Mouse (Mus musculus): ENCODE measurements around the gene Fer. TPM values are rescaled to one million over a fixed set of nuclear protein-coding genes. Genes with fewer than 3 reads are reported as not detected.
A peak's percentile ranks its signal among the peaks of the same experiment; 100 is the strongest.
"Not testable (repeated sequence)": the region's sequence is repeated elsewhere in the genome, so short reads cannot be mapped to it uniquely, and the experiment has no call there.

The Fer gene
- polyA plus RNA-seq, 1 experiment from 2014 or later, result 28.5 TPM

DNA sequence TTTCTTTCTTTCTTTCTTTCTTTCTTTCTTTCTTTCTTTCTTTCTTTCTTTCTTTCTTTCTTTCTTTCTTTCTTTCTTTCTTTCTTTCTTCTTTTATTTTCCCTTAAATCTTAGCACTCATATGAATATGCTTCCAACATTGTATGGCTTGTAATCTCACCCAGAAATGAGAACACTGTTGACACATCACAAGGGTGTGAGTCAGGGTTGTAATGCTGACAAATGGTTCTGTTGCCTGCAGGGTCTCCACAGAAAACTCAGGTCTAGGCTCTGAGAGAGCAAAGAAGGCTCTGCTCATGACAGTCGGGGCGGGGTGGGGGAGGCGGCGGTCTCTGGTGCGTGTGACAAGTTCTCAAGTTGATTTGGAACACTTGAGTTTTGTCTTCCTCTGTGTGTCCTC, 17.9 kb upstream of the Fer start:
- Histone ChIP-seq H3K27me3 (ENCODE audit: low read depth, poor library complexity, severe bottlenecking) (no peaks in the 10 kb centered on the region), H3K27ac (replicated peaks) (no peak overlapping the region), H3K36me3 (no peaks in the 10 kb centered on the region), H3K9me3 (replicated peaks) (no peaks in the 10 kb centered on the region), H3K4me3 (no peak overlapping the region), H3K4me1 (peaks cover 11% of the 10 kb centered on the region)
- WGBS, result 87% methylated on average over 5 of the region's 5 CpGs
- no peak for DNase-seq (ENCODE audit: low spot score)

DNA sequence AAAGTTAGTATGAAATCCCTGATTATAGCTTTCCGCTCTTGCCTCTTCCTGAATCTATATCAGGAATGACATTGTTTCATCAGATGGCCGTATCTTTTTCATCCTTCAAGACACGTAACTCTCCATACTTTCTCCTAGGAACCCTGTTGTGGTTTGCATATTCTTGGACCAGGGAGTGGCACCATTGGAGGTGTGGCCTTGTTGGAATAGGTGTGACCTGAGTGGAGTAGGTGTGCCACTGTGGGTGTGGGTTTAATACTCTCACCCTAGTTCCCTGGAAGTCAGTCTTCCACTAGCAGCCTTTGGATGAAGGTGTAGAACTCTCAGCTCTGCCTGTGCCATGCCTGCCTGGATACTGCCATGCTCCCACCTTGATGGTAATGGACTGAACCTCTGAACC, 17.1 kb upstream of the Fer start:
- H3K4me1 ChIP-seq, result peaks cover 11% of the 10 kb centered on the region
- WGBS, result 91% methylated on average over 3 of the region's 3 CpGs
- DNase-seq (ENCODE audit: low spot score); H3K27me3 ChIP-seq (ENCODE audit: low read depth, poor library complexity, severe bottlenecking); H3K9me3 ChIP-seq (replicated peaks); H3K36me3 ChIP-seq; H3K27ac ChIP-seq (replicated peaks); H3K4me3 ChIP-seq: not testable (repeated sequence)

DNA sequence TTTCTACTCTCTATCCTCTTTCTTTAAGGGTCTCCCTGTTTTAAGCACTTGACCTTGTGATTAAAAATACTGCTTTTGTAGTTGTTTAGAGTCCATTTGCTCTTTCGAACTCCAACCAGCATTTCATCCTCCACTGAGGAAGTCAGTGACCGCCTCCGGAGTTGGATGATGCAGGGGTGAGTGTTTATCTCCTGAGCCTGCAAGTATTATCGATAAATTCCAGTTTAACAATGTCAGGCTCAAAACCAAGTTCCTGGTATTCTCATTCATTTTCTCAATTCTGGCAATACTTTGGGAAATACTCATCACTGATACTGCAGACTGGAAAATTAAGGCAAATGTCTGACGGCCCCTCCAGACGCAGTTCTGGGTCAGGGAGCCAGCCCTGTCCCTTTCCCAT, 13.7 kb upstream of the Fer start:
- no peaks in the 10 kb centered on the region for H3K36me3 ChIP-seq
- no peaks in the 10 kb centered on the region for H3K9me3 ChIP-seq (replicated peaks)
- H3K27me3 ChIP-seq (ENCODE audit: low read depth, poor library complexity, severe bottlenecking), result no peaks in the 10 kb centered on the region
- peak overlapping the region; percentile 81 for H3K4me3 ChIP-seq
- H3K27ac ChIP-seq (replicated peaks), result peak overlapping the region; percentile 93
- WGBS, result 9% methylated on average over 6 of the region's 6 CpGs
- H3K4me1 ChIP-seq, result peaks cover 11% of the 10 kb centered on the region
- DNase-seq (ENCODE audit: low spot score), result no peak

DNA sequence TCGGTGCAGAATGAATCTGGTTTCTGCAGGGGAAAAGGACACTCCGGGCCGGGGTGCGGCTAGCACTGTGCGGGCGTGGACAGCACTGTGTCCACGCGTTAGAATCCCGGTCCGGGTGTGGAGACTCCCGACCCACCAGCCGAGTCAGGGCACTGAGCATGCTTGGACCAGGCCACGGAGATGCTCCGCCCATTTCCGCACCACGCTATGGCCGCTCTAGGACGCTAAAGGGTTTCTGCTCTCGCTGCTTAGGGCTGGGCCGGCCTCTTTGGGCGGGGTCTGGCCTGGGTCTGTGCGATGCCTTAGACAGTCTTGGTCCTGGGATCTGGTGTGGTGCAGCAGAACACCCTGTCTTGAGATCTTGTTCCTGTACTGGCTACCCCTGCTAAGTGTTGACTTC, 13.3 kb upstream of the Fer start:
- Histone ChIP-seq H3K36me3 (no peaks in the 10 kb centered on the region), H3K4me1 (peaks cover 11% of the 10 kb centered on the region)
- 0% methylated on average over 22 of the region's 22 CpGs for WGBS

DNA sequence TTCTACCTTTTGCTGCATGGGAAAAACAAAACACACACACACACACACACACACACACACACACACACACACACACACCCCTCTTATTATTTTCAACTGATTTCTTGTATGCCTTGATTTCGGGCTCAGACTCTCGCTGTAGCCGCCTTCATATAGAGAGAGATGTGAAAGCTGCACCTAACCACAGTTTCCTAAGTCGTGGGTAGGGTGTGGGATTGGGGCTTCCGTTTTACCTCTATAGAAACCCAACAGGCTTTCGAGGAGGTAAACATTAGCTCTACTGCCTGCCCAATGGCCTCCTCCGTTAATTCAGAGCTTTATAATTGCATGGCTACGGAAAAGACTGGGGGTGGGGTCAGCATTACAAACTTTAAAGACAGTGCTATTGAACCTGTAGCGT, 12.8 kb upstream of the Fer start:
- Histone ChIP-seq H3K4me3 (0 out of 2 replicates have a peak overlapping the region, but pooled peaks have one; percentile 81), H3K36me3 (no peaks in the 10 kb centered on the region)
- 80% methylated on average over 9 of the region's 9 CpGs for WGBS

More for the DNA sequence above, 13.3 kb upstream of the Fer start:
- peak; percentile 89 for DNase-seq (ENCODE audit: low spot score)
- H3K4me3 ChIP-seq, result peak overlapping the region; percentile 81
- no peaks in the 10 kb centered on the region for H3K9me3 ChIP-seq (replicated peaks)
- peak overlapping the region; percentile 93 for H3K27ac ChIP-seq (replicated peaks)
- H3K27me3 ChIP-seq (ENCODE audit: low read depth, poor library complexity, severe bottlenecking), result no peaks in the 10 kb centered on the region

DNA sequence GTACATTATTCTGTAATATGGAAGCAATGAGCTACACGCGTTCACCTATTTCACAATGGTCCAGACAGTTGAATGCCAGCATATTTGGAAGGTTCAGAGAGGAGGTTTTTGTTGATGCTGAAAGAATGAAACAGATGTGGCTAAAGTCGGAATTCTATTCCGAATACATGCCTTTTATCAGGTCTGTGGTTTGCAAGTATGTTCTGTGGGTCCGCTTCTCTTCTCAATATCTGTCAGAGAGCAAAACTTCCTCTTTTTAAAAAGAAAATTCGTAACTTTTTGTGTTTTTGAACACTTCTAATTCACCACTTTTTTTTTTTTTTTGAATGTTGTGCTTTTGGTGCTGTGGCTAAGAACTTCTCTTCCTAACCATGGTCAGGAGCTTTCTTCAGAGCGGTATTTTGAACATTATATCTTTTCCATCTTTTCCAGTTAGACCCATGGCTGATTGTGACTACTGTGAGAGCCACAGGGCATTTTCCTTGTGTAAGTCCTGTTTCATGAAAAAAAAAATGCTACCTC, 5.8 kb upstream of the Fer start:
- no peak for DNase-seq (ENCODE audit: low spot score)

More for the DNA sequence above, 12.8 kb upstream of the Fer start:
- peak overlapping the region; percentile 93; the same call in 1 of the 2 replicates for H3K27ac ChIP-seq (replicated peaks)
- no peak for DNase-seq (ENCODE audit: low spot score)
- H3K27me3 ChIP-seq (ENCODE audit: low read depth, poor library complexity, severe bottlenecking), result no peaks in the 10 kb centered on the region
- H3K4me1 ChIP-seq, result peaks cover 11% of the 10 kb centered on the region
- H3K9me3 ChIP-seq (replicated peaks), result no peaks in the 10 kb centered on the region

DNA sequence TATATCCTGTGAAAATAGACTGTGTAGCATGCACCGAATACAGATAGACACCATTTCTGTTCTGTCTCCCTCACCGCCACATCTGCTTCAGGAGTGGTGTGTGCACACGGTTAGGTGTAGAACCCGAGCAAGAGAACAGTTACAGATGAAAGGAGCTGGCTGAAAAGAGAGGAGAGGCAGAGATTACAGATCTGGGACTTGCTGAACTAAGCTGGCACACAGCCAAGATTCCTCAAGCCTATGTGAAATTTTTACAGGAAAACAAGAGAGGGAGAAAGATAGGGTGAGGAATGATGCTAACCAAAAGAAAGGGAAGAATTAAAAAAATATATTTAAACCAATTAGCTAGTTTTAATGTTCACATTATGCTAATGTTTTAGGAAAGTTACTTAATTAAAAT, 1.9 kb upstream of the Fer start:
- Histone ChIP-seq H3K4me3 (no peak overlapping the region), H3K27me3 (ENCODE audit: low read depth, poor library complexity, severe bottlenecking) (peaks cover 14% of the 10 kb centered on the region), H3K9me3 (replicated peaks) (no peaks in the 10 kb centered on the region), H3K36me3 (no peaks in the 10 kb centered on the region), H3K4me1 (peaks cover 16% of the 10 kb centered on the region), H3K27ac (replicated peaks) (no peak overlapping the region)
- 85% methylated on average over 4 of the region's 4 CpGs for WGBS
- DNase-seq (ENCODE audit: low spot score), result no peak

More for the DNA sequence above, 5.8 kb upstream of the Fer start:
- no peak overlapping the region for H3K27ac ChIP-seq (replicated peaks)
- no peaks in the 10 kb centered on the region for H3K4me1 ChIP-seq
- 90% methylated on average over 7 of the region's 7 CpGs for WGBS
- H3K4me3 ChIP-seq, result no peak overlapping the region
- H3K9me3 ChIP-seq (replicated peaks), result no peaks in the 10 kb centered on the region
- H3K27me3 ChIP-seq (ENCODE audit: low read depth, poor library complexity, severe bottlenecking), result peaks cover 4% of the 10 kb centered on the region; the same call in 1 of the 2 replicates
- H3K36me3 ChIP-seq, result no peaks in the 10 kb centered on the region

DNA sequence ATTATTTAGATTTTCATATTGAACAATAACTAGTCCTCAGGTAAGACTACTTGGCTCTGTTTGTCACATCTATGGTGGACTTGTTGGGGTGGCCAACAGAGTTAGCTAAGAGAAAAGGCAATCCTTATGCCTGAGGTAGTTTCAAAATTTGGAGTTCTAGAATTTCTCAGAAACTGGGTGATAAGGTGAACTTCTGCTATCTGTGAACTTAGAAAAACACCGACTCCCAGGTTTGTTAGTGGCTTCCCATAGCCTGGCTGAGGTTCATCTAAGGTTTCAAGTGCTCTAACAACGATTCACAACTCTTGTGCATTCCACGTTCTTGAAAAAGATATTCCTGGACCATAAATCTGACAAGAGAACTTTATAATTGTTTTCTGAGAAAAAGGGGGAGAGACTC, 463 bp upstream of the Fer start:
- Histone ChIP-seq H3K27ac (replicated peaks) (no peak overlapping the region), H3K9me3 (replicated peaks) (no peaks in the 10 kb centered on the region), H3K36me3 (no peaks in the 10 kb centered on the region), H3K4me3 (no peak overlapping the region; the same call in 1 of the 2 replicates), H3K4me1 (peaks cover 16% of the 10 kb centered on the region), H3K27me3 (ENCODE audit: low read depth, poor library complexity, severe bottlenecking) (peaks cover 14% of the 10 kb centered on the region)
- DNase-seq (ENCODE audit: low spot score), result no peak
- 76% methylated on average over 3 of the region's 3 CpGs for WGBS

DNA sequence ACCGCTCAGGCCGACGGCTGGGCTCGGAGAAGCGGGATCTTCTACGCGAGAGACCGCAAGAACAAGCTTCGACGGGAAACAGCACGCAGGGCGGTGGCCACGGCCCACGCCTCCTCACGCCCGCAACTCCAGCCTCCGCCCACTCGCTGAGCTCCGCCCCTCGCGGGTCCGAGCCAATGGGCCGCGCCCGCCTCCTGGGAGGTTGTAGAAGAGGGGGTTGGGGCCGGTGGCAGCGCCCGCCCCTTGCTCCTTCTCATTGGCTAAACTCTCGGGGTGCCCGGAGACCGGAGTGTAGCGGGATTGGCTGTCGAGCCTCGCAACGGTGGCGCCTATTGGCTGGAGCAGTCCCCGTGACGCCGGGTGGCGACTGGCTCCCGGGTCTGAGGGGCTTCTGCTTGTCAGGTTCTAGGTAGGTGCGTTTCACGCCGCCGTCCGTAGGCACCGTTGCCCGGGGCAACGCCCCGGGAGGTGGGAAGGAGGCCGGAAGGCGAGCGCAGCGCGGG, 836 bp downstream of the Fer start, which contains the start of gene A930002H24Rik:
TSS of gene A930002H24Rik (minus strand) at position 145 of the 503 bp plus-strand sequence.
- peak; percentile 99 for DNase-seq (ENCODE audit: low spot score)
- WGBS, result under 1% methylated on average over 54 of the region's 55 CpGs
- no peaks in the 10 kb centered on the region for H3K9me3 ChIP-seq (replicated peaks)

DNA sequence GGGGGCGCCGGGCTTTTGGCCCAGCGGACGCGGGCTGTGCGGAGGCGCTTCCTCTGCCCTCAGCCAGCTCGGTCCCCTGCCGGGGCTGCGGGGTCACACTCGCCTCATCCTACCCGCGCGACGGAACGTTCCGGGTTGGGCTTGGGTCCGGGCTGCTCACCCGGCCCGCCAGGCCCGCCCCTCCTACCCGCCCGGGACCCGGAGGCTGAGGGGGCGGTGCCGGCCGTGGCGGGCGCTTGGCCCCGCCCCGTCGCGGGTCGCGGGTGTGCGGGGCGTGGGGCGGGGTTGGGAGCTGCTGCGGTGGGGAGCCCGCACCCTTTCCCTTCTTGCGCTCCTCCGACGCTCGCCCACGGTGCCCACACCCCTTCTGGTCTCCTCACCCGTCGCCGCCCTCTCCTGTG, 1.3 kb downstream of the Fer start:
- H3K4me3 ChIP-seq, result peak overlapping the region; percentile 91
- peaks cover 16% of the 10 kb centered on the region for H3K4me1 ChIP-seq
- H3K27me3 ChIP-seq (ENCODE audit: low read depth, poor library complexity, severe bottlenecking), result peaks cover 14% of the 10 kb centered on the region
- no peaks in the 10 kb centered on the region for H3K9me3 ChIP-seq (replicated peaks)
- no peaks in the 10 kb centered on the region for H3K36me3 ChIP-seq
- DNase-seq (ENCODE audit: low spot score), result no peak
- peak overlapping the region; percentile 93 for H3K27ac ChIP-seq (replicated peaks)
- WGBS, result under 1% methylated on average over 47 of the region's 48 CpGs

More for the DNA sequence above, 836 bp downstream of the Fer start, which contains the start of gene A930002H24Rik:
- Histone ChIP-seq H3K27me3 (ENCODE audit: low read depth, poor library complexity, severe bottlenecking) (peaks cover 14% of the 10 kb centered on the region), H3K36me3 (no peaks in the 10 kb centered on the region), H3K4me3 (peak within 1 kb of the TSS; percentile 91), H3K4me1 (peaks cover 16% of the 10 kb centered on the region), H3K27ac (replicated peaks) (peak within 1 kb of the TSS; percentile 93)

DNA sequence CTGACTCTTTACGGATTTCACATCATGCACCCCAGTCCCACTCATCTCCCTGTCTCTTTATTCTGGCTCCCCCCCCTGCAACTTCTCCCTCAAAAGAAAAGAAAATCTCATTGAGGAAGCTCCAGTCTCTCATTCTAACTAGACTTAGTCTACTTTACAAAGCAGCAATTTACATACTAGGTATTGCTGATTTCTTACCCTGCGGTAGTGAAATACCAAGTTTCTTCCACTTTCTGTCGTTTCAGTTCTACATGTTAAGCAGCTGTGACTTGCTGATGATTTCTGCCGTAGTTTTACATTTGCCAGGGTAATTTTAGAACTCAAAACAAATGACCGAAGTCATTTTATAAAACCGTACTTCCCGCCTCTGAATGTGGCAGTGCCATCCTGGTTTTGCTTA, 8.9 kb downstream of the Fer start:
- no peaks in the 10 kb centered on the region for H3K27me3 ChIP-seq (ENCODE audit: low read depth, poor library complexity, severe bottlenecking)
- H3K9me3 ChIP-seq (replicated peaks), result no peaks in the 10 kb centered on the region
- DNase-seq (ENCODE audit: low spot score), result no peak
- H3K4me1 ChIP-seq, result no peaks in the 10 kb centered on the region
- 95% methylated on average over 7 of the region's 7 CpGs for WGBS
- no peak overlapping the region for H3K27ac ChIP-seq (replicated peaks)
- no peaks in the 10 kb centered on the region for H3K36me3 ChIP-seq
- no peak overlapping the region for H3K4me3 ChIP-seq

DNA sequence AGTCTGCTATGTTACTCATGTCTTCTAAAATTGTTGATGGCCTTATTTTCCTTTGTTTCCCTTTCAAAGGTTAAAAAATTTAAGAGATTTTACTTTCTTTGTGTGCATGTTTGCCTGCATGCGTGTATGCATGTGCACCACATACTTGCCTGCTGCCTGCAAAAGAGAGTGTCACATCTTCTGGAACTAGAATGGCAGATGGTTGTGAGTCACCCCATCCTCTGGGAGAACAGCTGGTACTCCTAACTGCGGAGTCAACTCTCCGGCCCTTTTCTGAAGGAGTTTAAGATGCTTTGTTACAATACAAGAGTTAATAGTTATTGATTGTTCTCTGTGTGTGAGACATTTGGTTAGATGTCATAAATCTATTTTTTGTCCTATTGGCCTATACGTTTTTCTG, 16.0 kb downstream of the Fer start:
- H3K4me1 ChIP-seq, result no peaks in the 10 kb centered on the region
- H3K36me3 ChIP-seq, result no peaks in the 10 kb centered on the region
- 90% methylated on average over 4 of the region's 4 CpGs for WGBS
- no peaks in the 10 kb centered on the region for H3K27me3 ChIP-seq (ENCODE audit: low read depth, poor library complexity, severe bottlenecking)
- no peaks in the 10 kb centered on the region for H3K9me3 ChIP-seq (replicated peaks)
- no peak for DNase-seq (ENCODE audit: low spot score)
- no peak overlapping the region for H3K27ac ChIP-seq (replicated peaks)
- no peak overlapping the region for H3K4me3 ChIP-seq

DNA sequence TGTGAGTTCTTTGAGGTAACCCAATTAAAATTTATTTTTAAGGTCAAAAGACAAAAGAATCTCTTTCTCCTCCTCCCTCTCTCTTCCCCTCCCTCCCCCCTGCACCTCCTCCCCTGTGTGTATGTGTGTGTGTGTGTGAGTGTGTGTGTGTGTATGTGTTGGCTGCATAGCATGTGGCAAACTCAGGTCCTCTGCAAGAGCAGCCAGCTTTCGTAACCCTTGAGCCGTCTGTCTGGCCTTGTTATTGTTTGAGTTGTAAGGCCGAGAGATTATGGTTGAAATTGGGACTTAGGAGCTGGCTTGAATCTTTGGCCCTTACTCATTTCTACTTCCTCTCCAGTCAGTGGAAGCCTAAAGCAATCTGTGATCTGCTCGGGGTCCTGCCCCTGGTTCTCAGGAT, 17.1 kb downstream of the Fer start:
- Histone ChIP-seq H3K36me3 (no peaks in the 10 kb centered on the region), H3K4me3 (no peak overlapping the region), H3K9me3 (replicated peaks) (no peaks in the 10 kb centered on the region), H3K27ac (replicated peaks) (no peak overlapping the region), H3K4me1 (no peaks in the 10 kb centered on the region), H3K27me3 (ENCODE audit: low read depth, poor library complexity, severe bottlenecking) (no peaks in the 10 kb centered on the region)
- DNase-seq (ENCODE audit: low spot score), result no peak
- WGBS, result 79% methylated on average over 4 of the region's 4 CpGs

All from midbrain, embryonic 10.5 days (tissue).